Mouse (Mus musculus) v-Abl transformed pro-B cells (cell line): ENCODE data around the gene Kdm5b.

Experiments
- in situ Hi-C, 2 experiments: fragments of 400-800 bp; cut with MboI; formaldehyde crosslinking; loops; one replicate each; pipeline ENCODE4 v1.15.1; 2025; ENCODE audit not compliant: unreplicated experiment in 2 of 2

Kdm5b gene

DNA sequence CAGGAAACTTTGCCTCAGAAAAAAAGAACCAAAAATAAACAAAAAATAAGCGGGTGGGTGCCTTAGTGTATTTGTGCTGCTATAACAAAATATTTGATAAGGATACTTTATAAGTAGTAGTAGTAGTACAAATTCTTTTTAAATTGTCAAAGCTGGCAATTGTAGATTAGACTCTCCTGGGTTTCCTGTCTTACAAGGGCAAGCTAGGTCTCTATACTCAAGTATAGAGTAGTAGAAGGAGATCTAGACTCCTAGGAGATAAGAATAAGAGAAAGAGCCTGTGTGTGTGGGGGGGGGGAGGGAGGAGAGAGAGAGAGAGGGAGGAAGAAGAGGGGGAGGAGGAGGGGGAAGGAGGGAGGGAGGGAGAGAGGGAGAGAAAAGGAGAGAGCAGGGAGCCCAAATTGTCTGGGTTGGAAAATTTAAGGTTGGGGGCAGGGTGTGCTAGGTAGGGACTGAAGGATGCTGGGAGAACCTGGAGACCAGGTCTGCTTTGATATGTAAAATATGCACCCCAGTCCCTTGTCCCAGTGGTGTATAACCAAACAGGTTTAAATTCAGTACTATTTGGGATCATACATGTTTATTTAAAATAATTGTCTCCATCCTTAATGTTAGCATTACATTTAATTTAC lies 13.4 kb downstream of the Kdm5b start:
- in situ Hi-C loops, result loop anchor here in 1 of 2 experiments (25.0 kb wide), 1 partner anchor 1239 kb away; the partner anchor contains the start of gene Lad1

DNA sequence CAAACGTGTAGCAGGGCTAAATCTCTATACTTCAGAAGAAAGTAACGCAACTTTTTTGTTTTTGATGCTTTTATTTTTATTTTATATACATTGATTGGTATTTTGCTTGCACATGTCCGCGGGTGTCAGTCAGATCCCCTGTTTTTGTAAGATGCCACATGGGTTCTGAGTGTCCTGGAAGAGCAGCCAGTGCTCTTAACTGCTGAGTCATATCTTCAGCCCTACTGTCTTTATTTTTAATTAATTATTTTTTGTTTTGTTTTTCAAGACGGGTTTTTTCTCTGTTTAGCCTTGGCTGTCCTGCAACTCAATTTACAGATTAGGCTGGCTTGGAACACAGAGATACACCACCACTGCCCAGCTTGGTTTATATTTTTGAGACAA lies 14.0 kb downstream of the Kdm5b start:
- in situ Hi-C loops, result loop anchor here in 1 of 2 experiments (25.0 kb wide), 1 partner anchor 1238 kb away; the partner anchor contains the start of gene Lad1

DNA sequence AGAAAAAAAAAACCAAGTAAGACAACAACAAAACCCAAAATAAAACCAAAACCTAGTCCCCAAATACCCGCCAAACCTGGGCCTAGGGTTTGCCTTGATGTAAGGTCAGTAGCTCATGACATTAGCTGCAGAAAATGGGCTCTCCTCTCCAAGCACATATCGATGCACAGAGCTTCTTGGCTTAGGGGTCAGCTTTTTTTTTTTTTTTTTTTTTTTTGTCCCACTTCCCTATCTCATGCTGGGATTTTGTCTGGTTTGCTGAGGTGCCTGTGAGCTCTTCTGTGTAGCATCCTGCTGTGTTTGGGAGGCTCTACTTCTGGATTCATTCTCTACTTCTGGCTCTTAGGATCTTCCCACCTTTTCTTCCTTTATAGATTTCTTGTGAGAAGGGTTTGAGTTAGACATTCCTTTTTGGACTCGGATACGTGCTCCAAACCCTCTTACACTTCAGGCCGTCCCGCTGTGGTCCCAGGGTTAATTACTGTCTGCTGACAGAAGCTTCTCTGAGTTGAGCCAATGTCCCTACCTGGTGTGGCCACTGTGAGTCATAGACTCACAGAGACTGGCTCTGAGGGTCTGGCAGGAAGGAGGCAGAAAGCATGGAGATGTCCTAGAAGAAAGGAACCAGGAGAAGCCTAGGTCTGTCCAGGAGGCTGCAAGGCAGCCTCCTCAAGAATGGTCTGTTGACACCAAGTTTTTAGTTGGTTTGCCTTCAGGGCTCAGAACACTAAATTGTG lies 17.6 kb downstream of the Kdm5b start:
- in situ Hi-C loops, result no loop called here

DNA sequence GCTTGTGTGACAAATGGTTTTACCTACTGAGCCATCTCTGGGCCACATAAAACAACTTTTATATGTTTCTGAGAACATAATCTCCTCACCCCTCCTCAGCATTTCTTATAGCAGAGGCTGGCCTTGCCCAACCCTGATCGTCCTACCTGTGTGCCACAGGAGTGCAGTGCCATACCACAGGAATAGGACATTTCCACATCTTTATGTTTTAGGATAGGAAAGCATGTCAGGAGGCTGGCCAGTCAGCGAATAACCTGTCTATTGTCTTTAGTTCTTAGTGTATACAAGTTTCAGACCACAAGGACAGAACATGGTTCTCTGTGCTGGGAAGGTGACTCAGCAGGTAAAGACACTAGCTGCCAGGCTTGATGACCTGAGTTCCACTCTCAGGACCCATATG lies 20.8 kb downstream of the Kdm5b start:
- in situ Hi-C loops, result no loop called here

DNA sequence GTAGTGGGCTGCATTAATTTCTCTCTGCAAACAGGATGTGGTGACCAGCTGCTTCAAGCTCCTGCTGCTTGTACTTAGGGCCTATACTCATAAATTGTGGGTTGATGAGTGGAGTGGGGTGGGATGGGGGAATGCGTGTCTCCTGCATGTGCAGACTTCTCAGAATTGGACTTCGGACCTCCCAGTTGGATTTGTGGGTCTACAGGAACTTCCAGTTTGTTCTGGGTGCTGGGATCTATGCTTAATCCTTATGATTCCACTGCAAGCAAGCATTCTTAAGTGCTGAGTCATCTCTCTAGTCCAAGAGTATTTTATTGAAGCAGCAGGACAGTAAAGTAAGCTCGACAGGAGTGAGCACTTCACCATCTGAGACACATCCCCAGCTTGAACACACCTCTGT lies 23.6 kb downstream of the Kdm5b start:
- in situ Hi-C loops, result no loop called here

DNA sequence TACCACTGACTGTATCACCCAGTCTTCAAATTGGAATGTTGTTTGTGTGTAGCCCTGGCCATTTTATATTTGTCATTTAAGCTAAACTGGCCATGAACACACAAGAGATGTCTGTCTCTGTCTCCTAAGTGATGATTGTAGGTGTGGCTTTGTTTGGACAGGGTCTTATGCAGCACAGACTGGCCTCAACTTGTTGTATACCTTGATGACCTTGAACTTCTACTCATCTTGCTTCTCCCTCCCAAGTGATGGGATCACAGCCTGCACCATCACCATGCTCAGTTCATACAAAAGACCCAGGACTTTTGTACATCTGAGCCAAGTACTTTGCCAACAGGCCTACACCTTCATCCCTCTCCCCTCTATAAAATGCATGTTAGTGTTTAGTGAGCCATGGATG lies 29.7 kb downstream of the Kdm5b start:
- in situ Hi-C loops, result no loop called here

DNA sequence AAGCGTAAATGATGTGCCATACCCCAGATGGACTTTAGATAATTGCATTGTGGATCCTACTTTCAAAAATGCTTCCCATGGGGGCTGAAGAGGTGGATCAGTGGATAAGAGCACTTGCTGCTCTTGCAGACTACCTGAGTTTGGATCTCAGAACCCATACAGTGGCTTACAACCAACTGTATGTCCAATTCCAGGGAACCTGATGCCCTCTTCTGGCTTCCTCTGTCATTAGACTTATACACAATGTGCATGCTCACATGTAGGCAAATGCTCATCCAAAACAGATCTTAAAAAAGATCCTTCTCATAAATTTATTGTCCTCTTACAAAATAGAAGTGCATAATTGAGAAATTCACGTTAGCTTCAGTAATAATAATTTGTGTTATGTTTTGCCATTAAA lies 31.8 kb downstream of the Kdm5b start:
- in situ Hi-C loops, result no loop called here

DNA sequence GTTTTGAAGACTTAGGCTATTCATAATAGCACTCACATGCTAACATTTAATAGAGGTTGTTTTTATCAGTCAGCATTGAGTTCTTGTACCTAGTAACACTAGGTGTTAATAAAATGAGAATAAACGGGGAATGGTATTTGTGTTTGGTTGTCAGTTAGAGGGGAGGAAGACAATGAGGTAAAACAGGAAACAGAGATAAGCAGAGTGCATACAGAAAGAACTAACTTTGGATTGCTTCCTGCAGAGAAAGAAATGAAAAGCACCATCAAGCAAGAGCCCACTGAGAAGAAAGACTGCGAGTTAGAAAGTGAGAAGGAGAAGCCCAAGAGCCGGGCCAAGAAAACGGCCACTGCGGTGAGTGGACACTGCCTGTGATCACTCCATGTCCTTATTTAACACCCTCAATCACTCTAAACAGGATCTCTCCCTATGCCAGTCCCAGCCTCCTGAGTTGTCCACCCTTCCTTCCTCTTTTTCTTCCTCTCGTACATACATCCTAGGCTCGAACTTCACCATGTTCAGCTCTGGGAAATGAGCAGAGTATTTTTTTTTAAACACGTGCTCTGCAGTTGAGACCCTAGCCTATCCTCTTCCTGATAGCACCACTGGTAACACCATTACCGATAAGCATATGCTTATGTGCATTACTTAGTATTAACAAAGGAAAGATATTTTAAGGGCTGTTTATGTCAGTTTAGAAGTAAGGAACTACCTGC lies 37.5 kb downstream of the Kdm5b start:
- in situ Hi-C loops, result no loop called here

DNA sequence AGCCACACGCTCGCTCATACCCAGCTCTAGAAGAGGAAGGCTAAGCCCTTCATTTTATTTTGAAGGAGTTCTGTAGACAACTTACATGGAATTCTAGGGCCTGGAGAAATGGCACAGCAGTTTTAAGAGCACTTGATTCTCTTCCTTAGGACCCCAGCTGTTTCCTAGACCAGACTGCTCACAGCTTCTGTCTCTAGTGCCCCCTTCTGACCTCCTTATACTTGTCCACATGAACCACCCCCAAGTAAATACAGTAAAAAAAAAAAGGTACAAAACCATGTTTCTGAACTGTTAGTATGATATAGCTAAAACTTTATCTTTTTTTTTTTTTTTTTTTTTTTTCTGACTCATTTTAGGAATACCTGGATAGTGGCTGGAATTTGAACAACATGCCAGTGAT lies 44.1 kb downstream of the Kdm5b start:
- in situ Hi-C loops, result loop anchor here in 1 of 2 experiments (10.0 to 25.0 kb wide), 2 partner anchors 229 to 442 kb away; no protein-coding TSS in a partner anchor

DNA sequence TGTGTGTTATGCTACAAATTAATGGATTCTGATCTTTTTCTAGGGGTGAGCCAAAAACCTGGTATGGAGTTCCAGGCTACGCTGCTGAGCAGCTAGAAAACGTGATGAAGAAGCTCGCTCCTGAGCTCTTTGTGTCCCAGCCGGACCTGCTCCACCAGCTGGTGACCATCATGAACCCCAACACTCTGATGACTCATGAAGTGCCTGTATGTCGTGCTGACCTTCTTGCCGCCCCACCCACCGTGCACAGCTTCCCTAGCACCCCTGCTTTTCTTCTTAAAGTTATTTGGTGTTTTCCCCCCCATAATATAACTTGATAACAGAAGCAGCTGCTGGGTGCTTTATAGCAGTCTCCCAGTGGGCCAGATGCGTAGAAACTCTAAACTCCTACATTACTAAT lies 45.7 kb downstream of the Kdm5b start:
- in situ Hi-C loops, result loop anchor here in 1 of 2 experiments (10.0 to 25.0 kb wide), 2 partner anchors 231 to 443 kb away; no protein-coding TSS in a partner anchor

DNA sequence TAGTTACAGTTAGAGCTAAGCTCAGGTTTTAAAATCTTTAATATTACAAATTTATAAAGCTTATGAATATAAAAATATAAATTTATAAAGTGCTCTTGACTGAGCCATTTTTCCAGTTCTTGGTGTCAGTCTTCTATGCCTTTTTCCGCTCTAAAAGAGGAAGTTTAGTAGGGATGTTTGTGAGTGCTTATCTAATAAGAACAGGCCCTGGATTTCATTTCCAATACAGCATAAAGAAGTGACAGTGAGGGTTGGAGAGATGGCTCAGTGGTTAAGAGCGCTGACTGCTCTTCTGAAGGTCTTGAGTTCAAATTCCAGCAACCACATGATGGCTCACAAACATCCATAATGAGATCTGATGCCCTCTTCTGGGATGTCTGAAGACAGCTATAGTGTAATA lies 46.4 kb downstream of the Kdm5b start:
- in situ Hi-C loops, result loop anchor here in 1 of 2 experiments (10.0 to 25.0 kb wide), 2 partner anchors 232 to 444 kb away; no protein-coding TSS in a partner anchor

DNA sequence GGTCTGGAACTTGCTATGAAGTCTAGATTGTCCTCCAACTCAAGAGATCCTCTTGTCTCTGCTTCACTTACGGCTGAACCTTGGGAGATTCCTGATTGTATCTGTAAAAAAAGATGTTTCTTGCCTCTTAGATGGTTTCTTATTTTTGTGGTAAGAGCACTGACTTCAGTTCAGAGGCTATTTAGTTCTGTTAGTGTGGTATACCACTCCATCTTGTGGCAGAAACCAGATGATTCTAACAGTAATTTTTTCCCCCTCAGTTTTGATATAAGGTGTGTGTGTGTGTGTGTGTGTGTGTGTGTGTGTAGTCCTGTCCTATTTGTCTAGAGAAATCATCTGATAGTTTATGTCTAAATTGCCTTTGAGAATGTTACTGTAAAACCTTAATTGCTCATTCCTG lies 47.3 kb downstream of the Kdm5b start:
- in situ Hi-C loops, result loop anchor here in 1 of 2 experiments (10.0 to 25.0 kb wide), 2 partner anchors 232 to 445 kb away; no protein-coding TSS in a partner anchor

DNA sequence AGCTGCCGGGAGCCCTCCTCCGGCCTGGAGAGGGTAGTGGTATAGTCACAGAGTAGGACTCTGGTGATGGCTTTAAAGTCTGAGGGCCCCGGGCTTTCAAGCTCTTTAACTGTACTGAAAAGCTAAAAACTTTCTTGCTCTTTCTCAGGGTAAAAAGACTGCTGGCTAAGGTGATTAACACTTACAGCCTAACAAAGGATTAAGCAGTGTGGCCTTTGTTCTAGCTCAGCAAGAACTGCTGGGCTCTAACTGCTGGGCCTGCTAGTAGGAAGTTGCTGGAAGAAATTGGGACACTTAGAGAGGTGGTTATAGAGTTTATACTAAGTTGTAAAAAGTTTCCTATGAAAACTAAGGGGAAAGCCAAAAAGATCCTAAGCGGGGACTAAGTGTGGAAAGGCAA lies 49.2 kb downstream of the Kdm5b start:
- in situ Hi-C loops, result loop anchor here in 1 of 2 experiments (10.0 to 25.0 kb wide), 2 partner anchors 234 to 447 kb away; no protein-coding TSS in a partner anchor

DNA sequence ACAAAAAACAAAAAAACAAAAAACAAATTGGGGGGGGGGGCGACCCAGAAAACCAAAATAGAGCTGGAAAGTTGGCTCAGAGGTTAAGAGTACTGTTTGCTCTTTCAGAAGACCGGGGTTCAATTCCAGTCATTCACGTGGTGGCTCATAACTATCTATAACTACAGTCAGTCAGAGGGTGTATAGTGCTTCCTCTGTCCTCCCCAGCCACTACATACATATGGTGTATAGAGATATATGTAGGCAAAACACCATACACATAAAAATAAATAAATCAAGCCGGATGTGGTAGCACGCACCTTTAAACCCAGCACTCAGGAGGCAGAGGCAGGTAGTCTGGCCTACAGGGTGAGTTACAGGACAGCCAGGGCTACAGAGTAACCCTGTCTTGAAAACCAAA lies 54.6 kb downstream of the Kdm5b start:
- in situ Hi-C loops, result loop anchor here in 1 of 2 experiments (25.0 kb wide), 1 partner anchor 452 kb away; no protein-coding TSS in a partner anchor

DNA sequence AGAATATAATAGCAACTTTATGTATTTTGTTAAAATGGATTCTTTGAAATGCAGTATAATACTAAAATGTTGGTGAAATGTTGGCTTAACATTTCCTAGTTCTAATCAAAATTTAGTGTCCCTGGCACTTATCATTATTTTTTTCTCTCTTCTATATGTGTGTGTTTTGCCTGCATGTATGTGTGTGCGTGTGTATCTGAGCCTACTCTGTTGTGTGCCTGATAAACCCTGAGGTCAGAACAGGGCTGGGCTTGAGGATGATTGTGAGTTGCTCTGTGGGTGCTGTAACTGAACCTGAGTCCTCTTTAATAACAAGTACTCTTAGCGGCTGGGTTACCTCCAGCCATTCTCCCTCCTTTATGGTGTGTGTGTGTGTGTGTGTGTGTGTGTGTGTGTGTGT lies 55.0 kb downstream of the Kdm5b start:
- in situ Hi-C loops, result loop anchor here in 1 of 2 experiments (25.0 kb wide), 1 partner anchor 453 kb away; no protein-coding TSS in a partner anchor

DNA sequence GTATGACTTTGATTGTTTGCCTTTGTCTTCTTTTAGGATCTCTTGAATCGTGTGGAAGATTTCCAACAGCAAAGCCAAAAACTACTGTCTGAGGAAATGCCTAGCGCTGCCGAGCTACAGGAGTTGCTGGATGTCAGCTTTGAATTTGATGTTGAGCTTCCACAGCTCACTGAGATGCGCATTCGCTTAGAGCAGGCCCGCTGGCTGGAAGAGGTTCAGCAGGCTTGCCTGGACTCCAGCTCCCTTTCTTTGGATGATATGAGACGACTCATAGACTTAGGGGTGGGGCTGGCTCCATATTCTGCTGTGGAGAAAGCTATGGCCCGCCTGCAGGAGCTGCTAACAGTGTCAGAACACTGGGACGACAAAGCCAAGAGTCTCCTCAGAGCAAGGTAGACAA lies 57.7 kb downstream of the Kdm5b start:
- in situ Hi-C loops, result loop anchor here in 1 of 2 experiments (25.0 kb wide), 1 partner anchor 455 kb away; no protein-coding TSS in a partner anchor

DNA sequence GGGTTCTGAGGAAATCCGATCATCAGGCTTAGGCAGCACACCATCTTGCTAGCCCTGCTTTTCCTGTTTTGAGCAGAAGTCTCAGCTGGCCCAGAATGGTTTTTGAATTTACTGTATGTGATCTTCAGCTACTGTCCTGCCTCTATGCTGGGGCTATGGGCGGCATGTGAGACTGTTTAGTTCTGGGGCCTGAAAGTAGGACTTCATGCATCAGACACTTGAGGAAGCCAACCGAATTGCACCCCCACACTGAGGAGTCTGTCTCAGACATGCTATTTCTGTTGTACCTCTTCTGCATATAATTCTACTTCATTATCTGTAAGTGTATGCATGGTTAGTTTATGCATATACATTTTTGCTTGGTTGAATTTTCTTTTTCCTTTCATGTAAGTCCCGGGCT lies 65.4 kb downstream of the Kdm5b start:
- in situ Hi-C loops, result no loop called here

DNA sequence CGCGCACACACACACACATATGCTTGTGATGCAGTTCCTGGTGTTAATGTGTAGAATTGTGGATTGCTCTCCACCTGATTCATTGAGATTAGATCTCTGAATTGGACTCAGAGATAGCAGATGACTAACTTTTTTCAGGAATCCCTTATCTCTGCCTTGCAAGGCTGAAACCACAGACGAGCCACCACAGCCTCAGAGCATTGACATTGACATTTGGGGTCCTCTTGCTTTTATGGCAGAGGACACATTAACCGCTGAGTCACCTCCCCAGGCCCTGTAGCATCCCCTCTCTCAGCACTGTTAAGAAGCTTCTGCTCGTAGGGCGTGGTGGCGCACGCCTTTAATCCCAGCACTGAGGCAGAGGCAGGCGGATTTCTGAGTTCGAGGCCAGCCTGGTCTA lies 69.5 kb downstream of the Kdm5b start:
- in situ Hi-C loops, result no loop called here

DNA sequence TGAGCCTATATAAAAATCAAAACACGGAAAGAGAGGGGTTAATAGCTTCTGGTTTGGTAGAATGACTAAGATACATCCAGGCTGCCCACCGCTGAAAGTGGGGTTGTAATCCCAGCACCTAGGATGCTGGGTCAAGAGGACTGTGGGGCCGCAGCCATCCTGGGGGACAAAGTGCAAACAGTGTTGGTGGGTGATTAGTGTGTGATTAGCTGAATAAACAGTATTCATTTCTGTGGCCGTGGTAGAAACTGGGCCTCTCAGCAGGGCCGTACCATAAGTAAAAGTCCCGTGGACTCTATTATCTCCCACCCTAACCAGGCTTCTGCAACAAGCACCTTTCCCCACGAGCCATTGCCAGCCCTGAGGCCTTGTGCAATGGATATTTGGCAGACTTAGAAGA lies 74.3 kb downstream of the Kdm5b start:
- in situ Hi-C loops, result no loop called here

DNA sequence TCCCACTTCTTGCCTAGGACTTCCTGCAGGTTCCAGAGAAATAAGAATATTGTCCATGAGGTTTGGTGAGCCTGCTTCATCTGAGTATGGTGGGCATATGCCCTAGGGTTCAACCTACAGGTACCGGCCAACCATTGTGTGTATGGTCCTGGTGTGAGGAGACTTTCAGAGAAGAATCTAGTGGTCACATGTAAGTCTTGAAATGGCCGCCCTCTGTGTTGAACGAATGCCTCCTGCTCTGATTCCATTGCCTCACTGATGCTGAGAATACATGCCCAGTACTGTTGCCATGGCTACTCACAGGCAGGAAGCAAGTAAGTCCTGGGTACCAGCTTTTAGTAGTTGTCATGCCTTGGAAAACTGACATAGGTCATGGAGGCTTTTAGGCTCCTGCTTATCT lies 76.3 kb downstream of the Kdm5b start:
- in situ Hi-C loops, result no loop called here

DNA sequence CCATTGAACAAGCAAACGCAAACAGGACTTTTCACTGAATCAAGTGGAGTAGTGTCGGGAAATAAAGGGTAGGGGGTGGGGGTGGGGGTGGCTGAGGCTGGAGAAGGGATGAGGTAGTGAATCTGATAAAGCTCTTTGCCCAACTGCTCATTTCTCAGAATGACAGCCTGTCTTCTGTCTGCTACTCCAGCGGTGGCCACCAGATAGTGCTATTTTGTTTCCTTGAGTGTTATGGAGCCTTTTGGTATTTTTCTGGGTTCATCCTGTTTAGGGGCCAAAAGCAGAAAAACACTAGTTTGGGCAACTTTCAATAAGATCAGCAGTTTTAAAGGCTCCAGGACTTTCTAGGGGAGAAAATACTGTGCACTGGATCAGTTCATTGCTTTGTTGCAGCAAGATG lies 76.7 kb downstream of the Kdm5b start:
- in situ Hi-C loops, result no loop called here
